Mouse (Mus musculus): Measurements from ENCODE around the gene Gm3043.
"Not testable (repeated sequence)": the region's sequence is repeated elsewhere in the genome, so short reads cannot be mapped to it uniquely, and the experiment has no call there.

Gene Gm3043

GRCm38 (mm10) chr14:3688483-3688882 is at the start of gene Gm3043:
Gm3043 (plus strand) TSS chr14:3688783.
- DNase-seq = not testable (repeated sequence)

- not testable (repeated sequence) for DNase-seq
Observed at GRCm38 (mm10) chr14:3651730-3652129, 36.9 kb upstream of the Gm3043 start, which contains the start of gene Gm3020. Gm3020 (plus strand) TSS chr14:3652030.

All from embryo, embryonic 11 days (tissue).